Mouse (Mus musculus): ENCODE data around the gene Gm3880.
A peak's percentile ranks its signal among the peaks of the same experiment; 100 is the strongest.
"Not testable (repeated sequence)": the region's sequence is repeated elsewhere in the genome, so short reads cannot be mapped to it uniquely, and the experiment has no call there.

The Gm3880 gene

DNA sequence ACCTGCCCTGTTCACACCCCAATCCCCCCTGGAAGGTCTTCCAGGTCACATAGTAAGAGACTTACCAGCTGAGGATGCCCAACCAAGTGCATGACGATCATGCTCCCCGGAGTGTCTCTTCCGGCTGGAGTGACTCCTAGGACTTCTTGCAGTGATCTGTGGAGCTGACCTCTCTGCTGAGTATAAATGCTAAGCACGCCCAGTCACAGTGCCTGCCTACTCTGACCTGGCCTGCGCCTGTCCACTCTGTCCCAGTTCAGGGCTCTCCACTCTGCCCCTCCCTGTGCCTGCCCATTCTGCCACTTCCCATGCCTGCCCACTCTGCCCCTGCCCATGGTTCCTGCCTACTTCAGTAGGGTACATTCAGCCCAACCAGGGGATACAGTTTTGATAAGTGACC lies at the start of gene Gm3880:
Gene Gm3880, minus strand, starts transcription at position 101 of the 400 bp plus-strand sequence.
- DNase-seq = not testable (repeated sequence)

DNA sequence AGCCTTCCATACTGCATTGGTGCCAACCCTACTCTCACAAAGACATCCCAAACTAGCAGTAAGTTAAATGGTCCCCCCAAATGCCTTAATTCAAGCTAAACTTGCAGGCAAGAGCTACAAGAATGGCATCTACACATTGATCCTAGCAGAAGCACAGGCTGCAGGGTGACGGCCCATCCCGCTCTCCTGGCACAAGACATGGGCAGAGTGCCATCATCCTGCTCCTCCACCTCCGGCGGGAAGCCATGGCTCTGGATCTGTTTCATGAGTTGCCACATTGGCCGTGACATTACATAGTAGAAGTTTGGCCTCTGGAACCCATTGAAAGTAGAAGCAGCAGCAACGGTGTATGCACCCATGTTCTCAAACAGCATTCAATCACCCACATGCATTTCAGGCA lies 37.5 kb upstream of the Gm3880 start:
- DNase-seq = not testable (repeated sequence)

DNA sequence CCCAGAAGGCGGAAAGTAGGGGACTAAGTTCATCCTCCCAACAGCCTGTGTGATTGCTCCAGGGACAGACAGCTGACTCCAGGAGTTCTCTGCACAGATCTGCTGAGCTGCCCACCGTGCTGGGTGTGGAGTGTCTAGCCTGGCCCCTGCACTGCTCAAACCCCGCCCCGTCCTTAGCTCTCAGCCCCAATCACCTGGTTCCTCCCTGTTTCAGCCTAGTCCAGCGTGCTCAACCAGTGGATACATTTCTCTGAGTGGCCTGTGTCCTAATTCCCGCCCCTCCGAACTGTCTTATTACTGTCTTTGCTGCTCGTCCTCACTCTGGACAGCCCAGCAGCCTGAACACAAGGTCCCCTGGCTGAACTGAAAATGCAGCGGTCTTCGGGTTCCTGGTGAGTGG lies 20.8 kb upstream of the Gm3880 start, which contains the start of the genes Gm9112 and Dmrtc1b:
Gene Gm9112, minus strand, starts transcription at position 101 of the 400 bp plus-strand sequence.
Gene Dmrtc1b, plus strand, starts transcription at position 331 of the 400 bp plus-strand sequence.
- DNase-seq = not testable (repeated sequence)

- DNase-seq = peak; percentile 49
These were observed 13.9 kb upstream of the Gm3880 start for GRCm38 (mm10) chrX:102700636-102701035.

DNA sequence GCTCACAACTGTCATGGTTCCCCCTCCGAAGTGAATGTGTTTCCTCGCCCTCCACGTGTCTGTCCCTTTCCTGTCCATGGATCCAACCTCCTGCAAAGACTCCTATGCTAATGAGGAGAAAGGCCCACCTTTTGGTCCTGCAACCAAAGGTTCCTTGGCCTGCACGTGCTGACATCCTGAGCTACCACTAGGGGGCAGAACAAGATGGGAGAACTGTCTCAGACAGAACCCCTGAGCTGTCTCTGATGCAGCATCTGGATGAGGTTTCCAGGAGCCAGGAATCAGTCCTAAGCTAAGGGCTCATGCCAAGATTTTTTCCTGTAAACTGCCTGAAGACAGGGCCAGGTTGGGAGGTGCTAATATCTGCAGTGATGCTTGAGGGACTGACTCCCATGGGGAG lies 2.5 kb upstream of the Gm3880 start:
- peak; percentile 39 for DNase-seq

DNA sequence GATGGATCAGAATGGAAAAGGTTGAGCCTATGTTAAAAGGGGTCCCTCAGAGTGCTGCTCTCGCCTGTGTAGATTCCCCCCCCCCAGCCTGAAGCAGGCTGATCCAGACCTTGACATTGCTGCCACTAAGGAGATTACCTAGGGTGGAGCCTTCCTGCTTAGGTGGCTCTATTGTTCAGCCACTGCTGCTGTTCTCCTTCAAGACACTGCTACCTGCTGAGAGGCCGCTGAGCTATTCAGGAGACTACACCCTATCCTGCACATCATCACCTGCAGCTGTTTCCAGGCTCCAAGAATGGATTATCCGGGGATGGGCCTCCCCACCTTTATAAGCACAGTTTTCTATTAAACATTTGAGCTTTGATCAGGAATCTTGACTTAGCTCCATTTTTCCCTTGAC lies 2.1 kb downstream of the Gm3880 start:
- not testable (repeated sequence) for DNase-seq

GRCm38 (mm10) chrX:102666641-102667040 lies 20.1 kb downstream of the Gm3880 start:
- DNase-seq = no peak

DNA sequence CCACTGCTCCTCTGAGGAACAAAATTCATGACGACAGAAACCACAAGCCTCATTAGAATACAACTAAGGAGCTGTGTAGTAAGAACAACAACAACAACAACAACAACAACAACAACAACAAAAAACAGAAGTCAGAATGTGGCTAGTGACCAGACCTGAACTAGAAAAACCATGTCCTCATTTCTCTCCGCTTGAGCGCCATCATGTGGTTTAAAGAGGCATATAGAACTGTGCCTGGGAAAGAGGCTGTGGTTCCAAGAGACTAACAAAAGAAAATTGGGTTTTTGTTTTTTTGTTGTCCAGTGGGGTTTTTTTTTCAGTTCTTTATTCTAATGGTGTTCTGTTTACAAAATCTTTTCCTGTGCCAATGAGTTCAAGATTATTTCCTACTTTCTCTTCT lies 26.1 kb downstream of the Gm3880 start:
- peak; percentile 32 for DNase-seq

DNA sequence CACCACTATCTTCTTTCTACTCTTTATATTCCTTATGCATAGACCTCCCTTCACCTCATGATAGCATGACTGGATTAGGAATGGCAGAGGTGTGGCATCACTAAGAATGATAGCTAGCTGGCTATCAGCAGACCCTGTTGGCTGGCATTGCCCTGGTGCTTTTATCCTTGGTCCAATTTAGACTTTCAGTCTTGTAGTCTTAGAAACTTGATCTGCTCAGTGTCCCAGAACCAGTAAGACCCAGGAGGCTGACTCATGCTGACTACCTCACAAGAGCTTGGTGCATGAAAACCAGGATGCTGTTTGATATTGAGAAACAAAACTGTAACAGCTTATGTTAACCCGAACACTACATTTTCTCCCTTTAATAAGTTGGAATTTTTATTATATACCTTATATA lies 41.1 kb downstream of the Gm3880 start:
- DNase-seq = no peak

DNA sequence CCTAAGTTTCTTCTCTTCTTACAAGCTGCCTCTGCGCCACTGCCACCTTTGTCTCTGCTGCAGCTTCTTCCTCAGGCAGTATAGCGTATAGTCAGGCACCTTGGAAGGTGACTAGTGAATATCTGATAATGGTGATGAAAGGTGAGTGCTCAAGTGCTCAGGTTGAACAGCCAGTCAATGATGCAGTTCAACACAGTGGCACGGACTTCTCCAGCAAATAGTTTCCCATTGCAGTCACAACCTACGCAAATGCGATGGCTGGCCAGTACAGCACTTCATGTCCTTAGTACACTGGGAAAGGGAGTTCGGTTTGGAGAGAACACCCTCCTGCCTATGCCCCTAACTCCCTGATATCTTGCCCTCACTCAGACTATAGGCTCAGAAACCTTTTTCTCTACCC lies 41.6 kb downstream of the Gm3880 start:
- DNase-seq = no peak

- peak; percentile 30 for DNase-seq
These were observed 42.2 kb downstream of the Gm3880 start for GRCm38 (mm10) chrX:102644573-102644951.

DNA sequence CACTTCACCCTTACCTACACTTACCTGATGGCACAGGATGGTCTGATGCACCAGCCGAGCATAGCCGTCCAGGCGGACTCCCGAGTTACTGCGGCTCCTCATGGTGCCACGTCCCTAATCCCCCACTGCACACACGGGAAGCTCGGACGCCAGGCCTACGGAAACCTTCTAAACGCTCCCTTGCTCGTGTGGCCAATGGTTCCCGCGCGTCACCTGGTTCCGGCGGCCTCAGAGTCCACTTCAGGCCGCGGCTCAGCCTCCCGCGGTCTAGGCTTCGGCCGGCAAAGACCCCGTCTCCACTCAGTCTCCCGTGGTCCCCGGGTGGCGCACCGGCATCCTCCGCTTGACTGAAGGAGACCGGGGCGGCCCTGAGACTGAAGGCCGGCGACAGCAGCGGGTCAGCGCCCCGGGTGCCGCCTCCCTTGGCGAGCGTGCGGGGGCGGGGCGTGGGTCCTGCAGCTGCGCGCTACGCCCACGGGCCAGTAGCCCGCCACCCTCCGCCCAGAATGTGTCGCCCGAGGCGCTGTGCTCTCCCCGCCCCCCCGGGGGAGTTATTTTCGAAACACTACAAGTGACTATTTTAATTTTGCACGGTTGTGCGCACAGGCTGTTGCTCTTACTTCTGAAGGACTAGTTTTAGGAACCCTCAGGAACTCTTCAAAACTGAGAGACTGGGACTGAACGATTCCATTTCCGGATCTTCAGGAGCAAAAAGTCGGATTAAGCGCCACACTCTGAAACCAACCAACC lies 42.8 kb downstream of the Gm3880 start, which contains the start of gene Phka1:
Gene Phka1, minus strand, starts transcription at position 424 of the 750 bp plus-strand sequence.
- peak; percentile 90 for DNase-seq
